Mouse (Mus musculus) lung, postnatal 36 days (tissue): Measurements from ENCODE around the gene Tmem171.

Source experiments
- DNase-seq: peaks from one replicate; pipeline ENCODE4 v3.0.0; 2022; ENCODE audit warnings: mixed read lengths

Tmem171 gene

GRCm38 (mm10) chr13:98691956-98692515, 2.6 kb downstream of the Tmem171 start:
- no peak for DNase-seq

- no peak for DNase-seq
Observed at GRCm38 (mm10) chr13:98690886-98691285, 3.7 kb downstream of the Tmem171 start.

GRCm38 (mm10) chr13:98689605-98690290, 4.9 kb downstream of the Tmem171 start:
- DNase-seq: peak; percentile 60

GRCm38 (mm10) chr13:98687931-98688330, 6.7 kb downstream of the Tmem171 start:
- DNase-seq: no peak

GRCm38 (mm10) chr13:98684144-98684900, 10.3 kb downstream of the Tmem171 start:
- no peak for DNase-seq

GRCm38 (mm10) chr13:98683412-98683811, 11.2 kb downstream of the Tmem171 start:
- DNase-seq: no peak

GRCm38 (mm10) chr13:98680470-98681060, 14.1 kb downstream of the Tmem171 start:
- no peak for DNase-seq

GRCm38 (mm10) chr13:98679631-98680041, 15.0 kb downstream of the Tmem171 start:
- no peak for DNase-seq

- no peak for DNase-seq
Observed at GRCm38 (mm10) chr13:98679230-98679629, 15.4 kb downstream of the Tmem171 start.

GRCm38 (mm10) chr13:98673922-98674321, 20.7 kb downstream of the Tmem171 start:
- DNase-seq: no peak

- DNase-seq: no peak
Observed at GRCm38 (mm10) chr13:98669296-98669695, 25.3 kb downstream of the Tmem171 start.

GRCm38 (mm10) chr13:98667316-98667715, 27.3 kb downstream of the Tmem171 start:
- no peak for DNase-seq

GRCm38 (mm10) chr13:98665240-98665639, 29.4 kb downstream of the Tmem171 start:
- peak; percentile 69 for DNase-seq

- no peak for DNase-seq
Observed at GRCm38 (mm10) chr13:98662173-98662675, 32.4 kb downstream of the Tmem171 start.

- no peak for DNase-seq
Observed at GRCm38 (mm10) chr13:98656034-98656471, 38.6 kb downstream of the Tmem171 start.

- peak; percentile 50 for DNase-seq
Observed at GRCm38 (mm10) chr13:98655346-98655745, 39.3 kb downstream of the Tmem171 start.

GRCm38 (mm10) chr13:98654129-98654939, 40.3 kb downstream of the Tmem171 start:
- DNase-seq: peak; percentile 56

- DNase-seq: no peak
Observed at GRCm38 (mm10) chr13:98652194-98652593, 42.4 kb downstream of the Tmem171 start.

- peak; percentile 30 for DNase-seq
Observed at GRCm38 (mm10) chr13:98651228-98651977, 43.2 kb downstream of the Tmem171 start.

- DNase-seq: no peak
Observed at GRCm38 (mm10) chr13:98647775-98648568, 46.7 kb downstream of the Tmem171 start.
